In the genomic region with DNA sequence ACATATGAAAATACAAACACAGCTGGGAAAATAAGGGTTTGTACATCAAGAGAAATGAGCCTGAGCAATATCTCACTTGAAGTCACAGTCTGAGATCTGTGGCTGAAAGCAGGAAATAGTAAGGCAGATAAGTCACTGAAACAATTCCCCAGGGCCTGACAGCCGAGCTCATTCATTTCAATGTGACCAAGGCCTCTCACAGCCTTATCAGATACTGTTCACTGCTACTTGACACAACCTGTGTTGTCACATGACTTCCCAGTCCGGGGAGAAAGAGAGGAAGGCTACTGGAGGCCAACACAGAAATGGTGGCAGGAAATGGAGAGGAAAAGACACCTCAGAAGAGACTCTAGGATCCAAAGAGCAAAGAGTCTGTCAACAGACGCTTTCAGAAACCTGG, we compare ENCODE assay signal across 25 mouse cellular contexts.
A peak's percentile ranks its signal among the peaks of the same experiment; 100 is the strongest.
DNase-seq lines count a peak whose midpoint lies in the region; ATAC-seq lines count a peak whose summit lies in the region.
"Had no signal": no experiment of that assay in that cellular context is flagged by ENCODE, and none has a peak within 500 bp of the region (broad histone marks: within the 10 kb centered on the region; RNA-seq: fewer than 3 reads in every experiment).

No protein-coding gene starts in this region.

- peaks cover 12% of the 10 kb centered on the region for H3K4me1 ChIP-seq in heart, embryonic 12.5 days (replicated peaks)
- H3K4me1 ChIP-seq in kidney, embryonic 15.5 days = 0 out of 2 replicates have a peak, but pooled peaks cover 4% of the 10 kb centered on the region
- H3K4me1 ChIP-seq: embryonic facial prominence, embryonic 10.5 days; forebrain, embryonic 15.5 days; midbrain, embryonic 10.5 days had no signal

- no peaks in the 10 kb centered on the region for H3K9me3 ChIP-seq in heart, embryonic 12.5 days (replicated peaks)
- H3K9me3 ChIP-seq in kidney, embryonic 15.5 days (replicated peaks) = no peaks in the 10 kb centered on the region
- H3K9me3 ChIP-seq: embryonic facial prominence, embryonic 10.5 days; forebrain, embryonic 15.5 days; limb, embryonic 13.5 days; liver, embryonic 12.5 days; midbrain, embryonic 10.5 days; neural tube, embryonic 13.5 days had no signal

- H3K36me3 ChIP-seq in heart, embryonic 12.5 days = no peaks in the 10 kb centered on the region
- H3K36me3 ChIP-seq in kidney, embryonic 15.5 days = no peaks in the 10 kb centered on the region
- H3K36me3 ChIP-seq: embryonic facial prominence, embryonic 10.5 days; forebrain, embryonic 15.5 days; limb, embryonic 13.5 days; liver, embryonic 12.5 days; midbrain, embryonic 10.5 days; neural tube, embryonic 13.5 days had no signal

- H3K4me2 ChIP-seq in heart, embryonic 12.5 days = no peak overlapping the region
- H3K4me2 ChIP-seq in kidney, embryonic 15.5 days = no peak overlapping the region
- H3K4me2 ChIP-seq: forebrain, embryonic 15.5 days; limb, embryonic 13.5 days; liver, embryonic 12.5 days; neural tube, embryonic 13.5 days had no signal

- no peaks in the 10 kb centered on the region for H3K27me3 ChIP-seq in heart, embryonic 12.5 days (replicated peaks)
- H3K27me3 ChIP-seq in kidney, embryonic 15.5 days = no peaks in the 10 kb centered on the region
- H3K27me3 ChIP-seq: forebrain, embryonic 15.5 days; limb, embryonic 13.5 days; liver, embryonic 12.5 days; neural tube, embryonic 13.5 days had no signal

- no peak; the same call in 1 of the 2 replicates for ATAC-seq in heart, embryonic 12.5 days (ENCODE audit: insufficient number of reproducible peaks, low FRiP score)
- ATAC-seq in kidney, embryonic 15.5 days (replicated peaks; ENCODE audit: low FRiP score) = no peak
- ATAC-seq: forebrain, embryonic 15.5 days; hindbrain, postnatal 0 days; liver, embryonic 12.5 days; midbrain, embryonic 16.5 days had no signal

- H3K27ac ChIP-seq in heart, embryonic 12.5 days (ENCODE audit: poor library complexity, severe bottlenecking) = no peak overlapping the region
- no peak overlapping the region for H3K27ac ChIP-seq in kidney, embryonic 15.5 days
- H3K27ac ChIP-seq: embryonic facial prominence, embryonic 10.5 days; forebrain, embryonic 15.5 days; heart, adult 2 months; hindbrain, postnatal 0 days; limb, embryonic 13.5 days; liver, embryonic 12.5 days; midbrain, embryonic 10.5 days had no signal

- H3K4me3 ChIP-seq in heart, embryonic 12.5 days = no peak overlapping the region
- H3K4me3 ChIP-seq in kidney, embryonic 15.5 days (replicated peaks) = no peak overlapping the region
- H3K4me3 ChIP-seq: embryonic facial prominence, embryonic 10.5 days; forebrain, embryonic 15.5 days; heart, adult 2 months; limb, embryonic 13.5 days; liver, embryonic 12.5 days; midbrain, embryonic 10.5 days; myocyte; neural tube, embryonic 13.5 days had no signal

- no peak overlapping the region for H3K9ac ChIP-seq in heart, embryonic 12.5 days
- no peak overlapping the region for H3K9ac ChIP-seq in kidney, embryonic 15.5 days
- H3K9ac ChIP-seq: forebrain, embryonic 15.5 days; limb, embryonic 13.5 days; liver, embryonic 12.5 days; neural tube, embryonic 13.5 days had no signal

- 25% methylated on average over 3 of the region's 3 CpGs for WGBS in heart, embryonic 12.5 days
- WGBS in kidney, embryonic 15.5 days = 46% methylated on average over 3 of the region's 3 CpGs

- peak; percentile 92 for DNase-seq in heart, adult 11 months
- DNase-seq in heart, postnatal 10 days = peak; percentile 9 to 13
- DNase-seq in heart, adult 8-10 months (ENCODE audit: low spot score) = no peak
- DNase-seq in kidney, postnatal 36 days = peak; percentile 18 to 29
- DNase-seq in urinary bladder, postnatal 14 days (ENCODE audit: low spot score) = no peak
- DNase-seq: cerebellum, adult 11 months; cerebellum, adult 9-11 months; gastrocnemius, postnatal 10 days; lung, adult 18-20 months; lung, postnatal 10 days; retina, postnatal 1 day; right cerebral cortex, postnatal 25 days; thymus, postnatal 25 days had no signal

- intact Hi-C loops in heart, postnatal 10 days (cut with DNase I) = no loop called here

Comparison
In these comparisons a context has a peak if more than half of its experiments do, and no peak if none do; other contexts are left out.
1. DNase-seq: peak in heart, adult 11 months (single experiment), heart, postnatal 10 days (2 of 2) and kidney, postnatal 36 days (2 of 2); none in heart, adult 8-10 months (single experiment) and urinary bladder, postnatal 14 days (single experiment).